Mouse (Mus musculus) liver, adult 2 months (tissue): Measurements from ENCODE around the gene Htr6. TPM values are rescaled to one million over a fixed set of nuclear protein-coding genes. Genes with fewer than 3 reads are reported as not detected.

ENCODE experiments used
- DNase-seq: peaks from one replicate; pipeline ENCODE4 v3.0.0-alpha.2; 2011; ENCODE audit warnings: low read depth, low spot score; ENCODE audit errors: extremely low read depth
- H3K27ac ChIP-seq: fragments of 200-500 bp; replicated peaks from 2 replicates; pipeline ENCODE4 v1.5.1; 2012; ENCODE audit warnings: low read depth, mild to moderate bottlenecking, control low read depth, inconsistent platforms, low read length; ENCODE audit not compliant: insufficient read depth
- H3K27me3 ChIP-seq: fragments of 200-500 bp; 2 replicates; pipeline ENCODE4 v1.6.1; 2012; ENCODE audit warnings: mild to moderate bottlenecking, moderate library complexity, low read length, inconsistent platforms; ENCODE audit not compliant: control insufficient read depth, insufficient read depth
- H3K36me3 ChIP-seq: fragments of 200-500 bp; 2 replicates; pipeline ENCODE4 v1.6.1; 2012; ENCODE audit warnings: low read length, inconsistent platforms; ENCODE audit not compliant: control insufficient read depth, insufficient read depth
- H3K4me1 ChIP-seq: fragments of 200-500 bp; 2 replicates; pipeline ENCODE4 v1.6.1; 2011; ENCODE audit warnings: low read length; ENCODE audit not compliant: control insufficient read depth, insufficient read depth
- H3K4me3 ChIP-seq: fragments of 200-500 bp; 2 replicates; pipeline ENCODE4 v1.5.1; 2011; ENCODE audit warnings: low read depth, mild to moderate bottlenecking, control low read depth, low read length, moderate library complexity; ENCODE audit not compliant: insufficient read depth
- H3K79me2 ChIP-seq: fragments of 200-500 bp; 2 replicates; pipeline ENCODE4 v1.6.1; 2012; ENCODE audit warnings: inconsistent platforms, mild to moderate bottlenecking, low read length, moderate library complexity; ENCODE audit not compliant: control insufficient read depth, insufficient read depth
- H3K9ac ChIP-seq: fragments of 200-500 bp; 2 replicates; pipeline ENCODE4 v1.6.1; 2012; ENCODE audit warnings: low read depth, mild to moderate bottlenecking, control low read depth, inconsistent platforms, low read length
- CTCF ChIP-seq: fragments of 200-500 bp; IDR thresholded peaks from 2 replicates; pipeline ENCODE4 v1.5.1; 2011; ENCODE audit warnings: low read depth, low read length, control low read depth
- POLR2A ChIP-seq: fragments of 200-500 bp; IDR thresholded peaks from 2 replicates; pipeline ENCODE4 v1.6.1; 2011; ENCODE audit warnings: low read length, control low read depth; ENCODE audit not compliant: insufficient read depth; ENCODE audit errors: extremely low read depth
- WGBS: fragments of 180-500 bp; shearing (Covaris S2); methylation state at CpG from one replicate; pipeline ENCODE4 v1.1.7; 2018; 5-methylcytosine and 5-hydroxymethylcytosine counted together
- polyA plus RNA-seq: library from polyadenylated mRNA; depleted of rRNA; stranded (reverse); fragments of >200 nt; gene quantifications from 2 replicates; pipeline ENCODE4 v1.2.3, GENCODE M21; 2012
- total RNA-seq: library from RNA; depleted of rRNA; stranded (reverse); fragments of >200 nt; gene quantifications from 2 replicates; pipeline ENCODE4 v1.2.3, GENCODE M21; 2014

Gene Htr6
- total and polyA plus RNA-seq, 2 experiments = not detected

- Histone ChIP-seq H3K9ac (no peak overlapping the region), H3K27me3 (no peaks in the 10 kb centered on the region), H3K4me3 (no peak overlapping the region), H3K27ac (no peak overlapping the region), H3K79me2 (no peaks in the 10 kb centered on the region), H3K4me1 (no peaks in the 10 kb centered on the region), H3K36me3 (no peaks in the 10 kb centered on the region)
- TF ChIP-seq POLR2A = no peak
- TF ChIP-seq CTCF = no peak
- DNase-seq = no peak
- WGBS = 90% methylated on average over 5 of the region's 5 CpGs
Measured at GRCm38 (mm10) chr4:139042611-139043010, 32.8 kb downstream of the Htr6 start.

- TF ChIP-seq POLR2A = no peak
- no peak for TF ChIP-seq CTCF
- 82% methylated on average over 10 of the region's 10 CpGs for WGBS
- no peak for DNase-seq
- Histone ChIP-seq H3K79me2 (no peaks in the 10 kb centered on the region), H3K9ac (no peak overlapping the region), H3K4me3 (no peak overlapping the region), H3K4me1 (no peaks in the 10 kb centered on the region), H3K27me3 (no peaks in the 10 kb centered on the region), H3K36me3 (peaks cover 2% of the 10 kb centered on the region), H3K27ac (no peak overlapping the region)
Measured at GRCm38 (mm10) chr4:139040084-139040839, 35.1 kb downstream of the Htr6 start.

- H3K4me3 ChIP-seq = no peak overlapping the region
- peak; percentile 9 for DNase-seq
- WGBS = 55% methylated on average over 17 of the region's 17 CpGs
- H3K36me3 ChIP-seq = peaks cover 2% of the 10 kb centered on the region
- no peak overlapping the region for H3K9ac ChIP-seq
- H3K27ac ChIP-seq = no peak overlapping the region
- TF ChIP-seq CTCF (no peak), POLR2A (no peak)
- H3K27me3 ChIP-seq = no peaks in the 10 kb centered on the region
- H3K4me1 ChIP-seq = no peaks in the 10 kb centered on the region
- H3K79me2 ChIP-seq = no peaks in the 10 kb centered on the region
Measured at GRCm38 (mm10) chr4:139037795-139038607, 37.4 kb downstream of the Htr6 start.

- Histone ChIP-seq H3K27ac (no peak overlapping the region), H3K4me1 (no peaks in the 10 kb centered on the region), H3K79me2 (no peaks in the 10 kb centered on the region), H3K4me3 (no peak overlapping the region), H3K27me3 (no peaks in the 10 kb centered on the region), H3K36me3 (peaks cover 2% of the 10 kb centered on the region), H3K9ac (no peak overlapping the region)
- no peak for TF ChIP-seq CTCF
- TF ChIP-seq POLR2A = no peak
- 90% methylated on average over 3 of the region's 3 CpGs for WGBS
- DNase-seq = peak; percentile 15
Measured at GRCm38 (mm10) chr4:139035799-139036198, 39.6 kb downstream of the Htr6 start.

GRCm38 (mm10) chr4:139034942-139035341 is 40.4 kb downstream of the Htr6 start:
- Histone ChIP-seq H3K4me1 (no peaks in the 10 kb centered on the region), H3K27me3 (no peaks in the 10 kb centered on the region), H3K36me3 (peaks cover 2% of the 10 kb centered on the region), H3K27ac (no peak overlapping the region), H3K4me3 (no peak overlapping the region), H3K9ac (no peak overlapping the region), H3K79me2 (no peaks in the 10 kb centered on the region)
- DNase-seq = no peak
- 97% methylated on average over 3 of the region's 3 CpGs for WGBS
- TF ChIP-seq CTCF = no peak
- no peak for TF ChIP-seq POLR2A

- Histone ChIP-seq H3K36me3 (peaks cover 2% of the 10 kb centered on the region), H3K79me2 (no peaks in the 10 kb centered on the region), H3K27me3 (no peaks in the 10 kb centered on the region), H3K9ac (no peak overlapping the region), H3K27ac (no peak overlapping the region), H3K4me1 (no peaks in the 10 kb centered on the region), H3K4me3 (no peak overlapping the region)
- TF ChIP-seq CTCF (no peak), POLR2A (no peak)
- 68% methylated on average over 4 of the region's 4 CpGs for WGBS
- DNase-seq = no peak
Measured at GRCm38 (mm10) chr4:139034540-139034939, 40.8 kb downstream of the Htr6 start.
